Mouse (Mus musculus): ENCODE results near the gene Pkhd1. TPM values are rescaled to one million over a fixed set of nuclear protein-coding genes. Genes with fewer than 3 reads are reported as not detected.

Pkhd1 gene
- not detected in 2 replicates for polyA plus RNA-seq (2012; ENCODE audit: insufficient read depth, insufficient read length, low replicate concordance, missing spikeins)

- TF ChIP-seq CTCF (IDR thresholded peaks at IDR 0.05; ENCODE audit: insufficient read depth, low read depth, low read length): no peak
- no peak for TF ChIP-seq POLR2A (IDR thresholded peaks at IDR 0.05; ENCODE audit: insufficient read depth, low read depth, low read length)
- no peaks in the 10 kb centered on the region for H3K4me1 ChIP-seq (ENCODE audit: control insufficient read depth, insufficient read depth, low read length)
- 76% methylated on average over 10 of the region's 10 CpGs for WGBS
- no peak within 1 kb of the TSS for H3K27ac ChIP-seq (ENCODE audit: insufficient read depth, low read depth, low read length)
- H3K4me3 ChIP-seq (ENCODE audit: insufficient read depth, low read depth, low read length): no peak within 1 kb of the TSS
Measured at GRCm38 (mm10) chr1:20617849-20618530, at the start of gene Pkhd1. TSS of gene Pkhd1 (minus strand) at chr1:20618064.

DNA sequence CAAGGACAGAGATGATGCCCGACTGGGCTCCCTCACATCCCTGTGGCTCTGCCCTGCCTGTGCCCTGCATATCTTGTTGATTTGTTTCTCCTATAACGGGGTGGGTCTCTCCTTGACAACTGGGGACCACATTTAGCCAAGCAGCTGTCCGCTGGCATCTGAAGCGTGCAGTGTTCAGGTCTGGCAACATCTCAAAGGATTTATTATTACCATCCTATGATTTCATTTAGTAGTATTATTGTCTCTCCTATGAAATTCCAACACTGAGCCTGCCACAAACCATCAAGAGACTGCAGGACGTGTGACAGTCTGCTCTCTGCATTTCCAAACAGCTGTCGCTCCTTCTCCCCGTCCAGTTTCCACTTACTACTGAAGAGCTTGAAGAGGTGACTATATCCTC, 49.7 kb upstream of the Pkhd1 start:
- no peaks in the 10 kb centered on the region for H3K4me1 ChIP-seq (ENCODE audit: control insufficient read depth, insufficient read depth, low read length)
- H3K27ac ChIP-seq (ENCODE audit: insufficient read depth, low read depth, low read length): no peak overlapping the region
- WGBS: 84% methylated on average over 7 of the region's 7 CpGs
- H3K4me3 ChIP-seq (ENCODE audit: insufficient read depth, low read depth, low read length): no peak overlapping the region
- TF ChIP-seq CTCF (IDR thresholded peaks at IDR 0.05; ENCODE audit: insufficient read depth, low read depth, low read length): no peak
- TF ChIP-seq POLR2A (IDR thresholded peaks at IDR 0.05; ENCODE audit: insufficient read depth, low read depth, low read length): no peak

DNA sequence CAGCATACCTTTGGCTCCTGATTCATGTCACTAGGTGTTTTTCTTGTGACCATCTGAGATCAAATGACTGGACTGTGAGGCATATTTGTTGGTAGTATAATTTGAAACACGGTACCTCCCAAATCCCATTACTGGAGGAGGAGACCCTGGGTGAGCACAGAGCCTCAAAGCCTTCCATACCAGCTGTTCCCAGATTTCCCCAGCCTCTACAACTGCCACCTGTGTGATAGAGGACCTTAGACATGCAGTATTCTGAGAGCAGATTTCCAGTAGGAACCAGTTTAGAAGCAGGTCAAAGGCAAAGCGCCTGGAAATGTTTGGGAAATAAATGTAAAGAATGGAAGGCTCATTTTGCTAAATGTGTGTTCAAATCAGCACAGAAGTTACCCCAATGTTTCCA, 48.4 kb upstream of the Pkhd1 start:
- WGBS: 72% methylated on average over 2 of the region's 2 CpGs
- H3K4me3 ChIP-seq (ENCODE audit: insufficient read depth, low read depth, low read length): no peak overlapping the region
- H3K4me1 ChIP-seq (ENCODE audit: control insufficient read depth, insufficient read depth, low read length): no peaks in the 10 kb centered on the region
- no peak overlapping the region for H3K27ac ChIP-seq (ENCODE audit: insufficient read depth, low read depth, low read length)
- TF ChIP-seq CTCF (IDR thresholded peaks at IDR 0.05; ENCODE audit: insufficient read depth, low read depth, low read length): no peak
- no peak for TF ChIP-seq POLR2A (IDR thresholded peaks at IDR 0.05; ENCODE audit: insufficient read depth, low read depth, low read length)

- 73% methylated on average over 5 of the region's 5 CpGs for WGBS
- TF ChIP-seq CTCF (IDR thresholded peaks at IDR 0.05; ENCODE audit: insufficient read depth, low read depth, low read length) (no peak), POLR2A (IDR thresholded peaks at IDR 0.05; ENCODE audit: insufficient read depth, low read depth, low read length) (no peak)
- no peak overlapping the region for H3K4me3 ChIP-seq (ENCODE audit: insufficient read depth, low read depth, low read length)
Measured at GRCm38 (mm10) chr1:20655085-20655484, 37.2 kb upstream of the Pkhd1 start.

DNA sequence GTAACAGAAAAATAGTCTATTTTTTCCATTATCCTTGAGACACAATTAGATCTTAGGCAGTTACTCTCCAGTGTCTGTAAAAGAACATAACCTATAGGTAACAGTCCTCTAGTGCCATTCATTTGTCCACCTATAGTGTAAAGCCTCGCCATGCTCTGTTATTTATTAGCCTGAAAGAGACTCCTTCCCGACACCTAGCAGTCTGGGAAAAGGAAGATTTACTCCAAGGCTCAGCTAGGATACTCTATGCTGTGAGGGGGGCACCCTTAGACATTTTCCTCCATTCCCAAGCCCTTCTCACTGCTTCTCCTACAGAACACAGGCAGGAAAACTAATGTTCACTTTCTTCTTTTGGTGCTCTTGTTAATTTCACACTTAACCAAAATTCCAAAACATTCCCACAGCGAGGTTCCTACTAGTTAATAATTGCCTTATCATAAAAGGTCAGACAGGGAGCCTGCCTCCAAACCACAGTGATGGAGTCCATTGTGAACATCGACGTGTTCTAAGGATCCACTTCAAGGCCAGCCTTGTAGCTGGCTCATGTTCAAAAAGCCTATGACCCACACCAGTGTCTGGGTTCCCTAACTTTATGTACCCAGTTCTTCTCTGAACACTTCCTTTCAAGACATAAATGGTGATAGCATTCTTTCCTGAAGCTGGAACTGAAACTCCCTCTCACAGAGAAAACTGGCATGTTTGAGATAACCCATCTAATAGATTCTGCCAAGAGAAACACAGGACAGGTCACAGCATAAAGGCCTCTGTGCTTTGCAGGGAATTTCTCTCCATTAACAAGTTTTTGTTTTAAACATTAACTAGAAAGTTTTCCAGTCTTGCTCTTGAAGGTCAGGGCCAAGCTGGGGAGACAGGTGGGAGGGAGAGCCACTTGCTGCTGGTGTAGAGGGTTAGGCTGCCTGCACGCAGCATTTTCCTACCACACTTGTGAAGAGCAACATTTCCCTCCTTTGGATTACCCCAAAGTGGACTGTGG, 35.9 kb upstream of the Pkhd1 start:
- 76% methylated on average over 6 of the region's 6 CpGs for WGBS

More at GRCm38 (mm10) chr1:20655085-20655484, 37.2 kb upstream of the Pkhd1 start:
- no peaks in the 10 kb centered on the region for H3K4me1 ChIP-seq (ENCODE audit: control insufficient read depth, insufficient read depth, low read length)
- H3K27ac ChIP-seq (ENCODE audit: insufficient read depth, low read depth, low read length): no peak overlapping the region

DNA sequence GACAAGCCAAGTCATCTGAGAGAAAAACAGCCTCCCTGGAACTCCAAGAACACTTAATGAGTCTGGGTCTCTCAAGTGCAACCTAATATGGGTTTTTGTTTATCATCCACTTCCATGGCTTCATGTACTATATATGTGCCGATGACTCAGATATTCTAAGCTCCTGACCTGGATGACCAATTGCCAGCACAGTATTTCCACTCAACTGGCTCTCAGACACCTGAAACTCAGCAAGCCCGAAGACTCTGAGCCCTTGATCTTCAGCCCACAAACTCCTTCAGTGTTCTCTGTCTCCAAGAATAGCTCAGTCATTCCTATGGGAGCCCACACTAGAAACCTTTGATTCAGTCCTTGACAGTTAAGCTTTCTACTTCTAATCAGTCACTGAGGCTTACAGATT, 17.0 kb upstream of the Pkhd1 start:
- WGBS: 78% methylated on average over 2 of the region's 2 CpGs
- no peaks in the 10 kb centered on the region for H3K4me1 ChIP-seq (ENCODE audit: control insufficient read depth, insufficient read depth, low read length)
- TF ChIP-seq CTCF (IDR thresholded peaks at IDR 0.05; ENCODE audit: insufficient read depth, low read depth, low read length) (no peak), POLR2A (IDR thresholded peaks at IDR 0.05; ENCODE audit: insufficient read depth, low read depth, low read length) (no peak)
- no peak overlapping the region for H3K4me3 ChIP-seq (ENCODE audit: insufficient read depth, low read depth, low read length)
- no peak overlapping the region for H3K27ac ChIP-seq (ENCODE audit: insufficient read depth, low read depth, low read length)

More for the DNA sequence above, 35.9 kb upstream of the Pkhd1 start:
- H3K27ac ChIP-seq (ENCODE audit: insufficient read depth, low read depth, low read length): no peak overlapping the region
- no peak for TF ChIP-seq CTCF (IDR thresholded peaks at IDR 0.05; ENCODE audit: insufficient read depth, low read depth, low read length)
- TF ChIP-seq POLR2A (IDR thresholded peaks at IDR 0.05; ENCODE audit: insufficient read depth, low read depth, low read length): no peak
- no peak overlapping the region for H3K4me3 ChIP-seq (ENCODE audit: insufficient read depth, low read depth, low read length)
- H3K4me1 ChIP-seq (ENCODE audit: control insufficient read depth, insufficient read depth, low read length): no peaks in the 10 kb centered on the region

DNA sequence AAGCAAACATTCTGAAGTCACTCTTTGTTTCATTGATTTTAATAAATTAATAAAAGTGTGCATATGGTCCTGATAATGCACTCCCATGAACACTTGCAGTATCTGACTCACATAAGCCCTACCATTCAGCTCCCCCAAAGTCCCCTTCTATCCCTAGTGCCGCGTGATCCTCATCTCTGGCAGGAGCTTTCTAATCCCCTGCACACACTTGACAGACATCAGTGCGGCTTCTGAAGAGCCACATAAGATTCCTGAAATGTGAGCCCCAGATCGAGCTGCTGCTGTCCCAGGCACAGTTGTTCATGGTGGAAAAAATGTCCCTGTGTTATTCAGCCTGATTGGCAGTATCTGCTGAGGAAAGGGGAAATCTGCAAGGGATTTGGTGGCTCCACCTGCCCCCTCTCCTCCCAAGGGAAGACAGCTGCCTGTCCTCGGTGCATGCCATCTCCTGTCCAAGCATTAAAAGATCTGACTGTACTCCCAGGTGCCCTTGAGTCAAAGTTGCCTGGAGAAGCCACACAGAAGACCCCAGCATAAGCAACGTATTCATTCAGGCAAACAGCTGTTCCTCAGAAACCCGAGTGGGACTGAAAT, 15.5 kb upstream of the Pkhd1 start:
- Histone ChIP-seq H3K27ac (ENCODE audit: insufficient read depth, low read depth, low read length) (no peak overlapping the region), H3K4me1 (ENCODE audit: control insufficient read depth, insufficient read depth, low read length) (no peaks in the 10 kb centered on the region), H3K4me3 (ENCODE audit: insufficient read depth, low read depth, low read length) (no peak overlapping the region)
- no peak for TF ChIP-seq POLR2A (IDR thresholded peaks at IDR 0.05; ENCODE audit: insufficient read depth, low read depth, low read length)
- TF ChIP-seq CTCF (IDR thresholded peaks at IDR 0.05; ENCODE audit: insufficient read depth, low read depth, low read length): no peak
- WGBS: 78% methylated on average over 7 of the region's 7 CpGs

- TF ChIP-seq CTCF (IDR thresholded peaks at IDR 0.05; ENCODE audit: insufficient read depth, low read depth, low read length): no peak
- no peak for TF ChIP-seq POLR2A (IDR thresholded peaks at IDR 0.05; ENCODE audit: insufficient read depth, low read depth, low read length)
- Histone ChIP-seq H3K27ac (ENCODE audit: insufficient read depth, low read depth, low read length) (no peak overlapping the region), H3K4me1 (ENCODE audit: control insufficient read depth, insufficient read depth, low read length) (no peaks in the 10 kb centered on the region), H3K4me3 (ENCODE audit: insufficient read depth, low read depth, low read length) (no peak overlapping the region)
- WGBS: 89% methylated on average over 3 of the region's 3 CpGs
Measured at GRCm38 (mm10) chr1:20624564-20624963, 6.7 kb upstream of the Pkhd1 start.

All from olfactory bulb, adult 2 months (tissue).